Mouse (Mus musculus): ENCODE results near the gene Gm29776. TPM values are rescaled to one million over a fixed set of nuclear protein-coding genes. Genes with fewer than 3 reads are reported as not detected.

Gene Gm29776
- polyA plus RNA-seq, 1 experiment from 2014 or later = 0.20 TPM

GRCm38 (mm10) chr14:54646455-54646854 is 52.2 kb downstream of the Gm29776 start:
- H3K4me2 ChIP-seq = no peak overlapping the region
- no peak overlapping the region for H3K9ac ChIP-seq
- no peak overlapping the region for H3K4me3 ChIP-seq
- H3K36me3 ChIP-seq = peaks cover 89% of the 10 kb centered on the region
- no peaks in the 10 kb centered on the region for H3K27me3 ChIP-seq
- peaks cover 17% of the 10 kb centered on the region for H3K4me1 ChIP-seq
- H3K27ac ChIP-seq = no peak overlapping the region
- no peaks in the 10 kb centered on the region for H3K9me3 ChIP-seq
- WGBS = 89% methylated on average over 17 of the region's 17 CpGs
- no peak for ATAC-seq (ENCODE audit: borderline replicate concordance, extremely low read depth, low FRiP score, low TSS enrichment)

GRCm38 (mm10) chr14:54644294-54644693 is 54.3 kb downstream of the Gm29776 start:
- 75% methylated on average over 9 of the region's 9 CpGs for WGBS
- Histone ChIP-seq H3K9ac (no peak overlapping the region; the same call in 1 of the 2 replicates), H3K4me2 (no peak overlapping the region), H3K4me1 (peaks cover 25% of the 10 kb centered on the region), H3K27me3 (no peaks in the 10 kb centered on the region), H3K9me3 (no peaks in the 10 kb centered on the region), H3K27ac (no peak overlapping the region), H3K36me3 (peaks cover 69% of the 10 kb centered on the region), H3K4me3 (no peak overlapping the region)
- no peak for ATAC-seq (ENCODE audit: borderline replicate concordance, extremely low read depth, low FRiP score, low TSS enrichment)

- no peaks in the 10 kb centered on the region for H3K9me3 ChIP-seq
- H3K36me3 ChIP-seq = peaks cover 58% of the 10 kb centered on the region
- peaks cover 20% of the 10 kb centered on the region for H3K4me1 ChIP-seq
- no peak for ATAC-seq (ENCODE audit: borderline replicate concordance, extremely low read depth, low FRiP score, low TSS enrichment)
- no peak overlapping the region for H3K9ac ChIP-seq
- 85% methylated on average over 2 of the region's 2 CpGs for WGBS
- no peak overlapping the region for H3K4me2 ChIP-seq
- no peak overlapping the region for H3K4me3 ChIP-seq
- no peak overlapping the region for H3K27ac ChIP-seq
- H3K27me3 ChIP-seq = no peaks in the 10 kb centered on the region
Observed at GRCm38 (mm10) chr14:54643011-54643410, 55.6 kb downstream of the Gm29776 start.

Small RNA genes within 50 kb of the gene (microRNA-seq; reads per million reads assigned to microRNA genes)
- not detected for gene Mir6948

Other genes with a start within 250 kb of the Gm29776 start
- 51.5 and 57.5 TPM in 2 replicates for gene Lrp10, start 234.7 kb downstream of the Gm29776 start, polyA plus RNA-seq (2015; fragmentation: Nextera tagmentation; extraction: Ambion mirVana)
- 14.6 and 16.2 TPM in 2 replicates for gene Rem2, start 222.7 kb downstream of the Gm29776 start, polyA plus RNA-seq (2015; fragmentation: Nextera tagmentation; extraction: Ambion mirVana)
- 83.6 and 87.0 TPM in 2 replicates for gene Prmt5, start 181.3 kb downstream of the Gm29776 start, polyA plus RNA-seq (2015; fragmentation: Nextera tagmentation; extraction: Ambion mirVana)
- 58.1 and 68.7 TPM in 2 replicates for gene Haus4, start 144.2 kb downstream of the Gm29776 start, polyA plus RNA-seq (2015; fragmentation: Nextera tagmentation; extraction: Ambion mirVana)
- 49.0 and 52.8 TPM in 2 replicates for gene Ajuba, start 121.3 kb downstream of the Gm29776 start, polyA plus RNA-seq (2015; fragmentation: Nextera tagmentation; extraction: Ambion mirVana)
- gene 4931414P19Rik, start 92.8 kb downstream of the Gm29776 start, polyA plus RNA-seq (2015; fragmentation: Nextera tagmentation; extraction: Ambion mirVana) = 8.6 and 8.8 TPM in 2 replicates
- gene Psmb5, start 80.8 kb downstream of the Gm29776 start, polyA plus RNA-seq (2015; fragmentation: Nextera tagmentation; extraction: Ambion mirVana) = 378 and 407 TPM in 2 replicates
- gene Psmb11, start 77.4 kb downstream of the Gm29776 start, polyA plus RNA-seq (2015; fragmentation: Nextera tagmentation; extraction: Ambion mirVana) = 0.94 and 4.7 TPM in 2 replicates
- not detected in 2 replicates for gene Gm17606, start 57.9 kb downstream of the Gm29776 start, polyA plus RNA-seq (2015; fragmentation: Nextera tagmentation; extraction: Ambion mirVana)
- gene Cdh24, start 57.5 kb downstream of the Gm29776 start, polyA plus RNA-seq (2015; fragmentation: Nextera tagmentation; extraction: Ambion mirVana) = 4.0 and 4.2 TPM in 2 replicates
- 74.0 and 77.9 TPM in 2 replicates for gene 1700123O20Rik, start 12.6 kb downstream of the Gm29776 start, polyA plus RNA-seq (2015; fragmentation: Nextera tagmentation; extraction: Ambion mirVana)
- 119 and 122 TPM in 2 replicates for gene Acin1, start 11.9 kb downstream of the Gm29776 start, polyA plus RNA-seq (2015; fragmentation: Nextera tagmentation; extraction: Ambion mirVana)
- gene Cebpe, start 13.3 kb upstream of the Gm29776 start, polyA plus RNA-seq (2015; fragmentation: Nextera tagmentation; extraction: Ambion mirVana) = not detected in 2 replicates
- gene Slc7a8, start 83.1 kb upstream of the Gm29776 start, polyA plus RNA-seq (2015; fragmentation: Nextera tagmentation; extraction: Ambion mirVana) = 1.4 and 1.8 TPM in 2 replicates
- not detected in 2 replicates for gene Rnf212b, start 115.3 kb upstream of the Gm29776 start, polyA plus RNA-seq (2015; fragmentation: Nextera tagmentation; extraction: Ambion mirVana)
- 10.0 and 11.4 TPM in 2 replicates for gene Homez, start 172.1 kb upstream of the Gm29776 start, polyA plus RNA-seq (2015; fragmentation: Nextera tagmentation; extraction: Ambion mirVana)
- gene Ppp1r3e, start 178.7 kb upstream of the Gm29776 start, polyA plus RNA-seq (2015; fragmentation: Nextera tagmentation; extraction: Ambion mirVana) = 1.1 and 1.6 TPM in 2 replicates
- gene Bcl2l2, start 184.5 kb upstream of the Gm29776 start, polyA plus RNA-seq (2015; fragmentation: Nextera tagmentation; extraction: Ambion mirVana) = 3.0 and 3.1 TPM in 2 replicates
- not detected in 2 replicates for gene Gm20521, start 184.6 kb upstream of the Gm29776 start, polyA plus RNA-seq (2015; fragmentation: Nextera tagmentation; extraction: Ambion mirVana)
- 102 and 109 TPM in 2 replicates for gene Pabpn1, start 193.7 kb upstream of the Gm29776 start, polyA plus RNA-seq (2015; fragmentation: Nextera tagmentation; extraction: Ambion mirVana)
- 32.5 and 34.1 TPM in 2 replicates for gene Slc22a17, start 214.3 kb upstream of the Gm29776 start, polyA plus RNA-seq (2015; fragmentation: Nextera tagmentation; extraction: Ambion mirVana)
- 26.5 and 29.1 TPM in 2 replicates for gene Efs, start 227.3 kb upstream of the Gm29776 start, polyA plus RNA-seq (2015; fragmentation: Nextera tagmentation; extraction: Ambion mirVana)
- gene Il25, start 233.9 kb upstream of the Gm29776 start, polyA plus RNA-seq (2015; fragmentation: Nextera tagmentation; extraction: Ambion mirVana) = 0.19 TPM in 1 of 2 replicates, not detected in the other
- 0.95 and 1.0 TPM in 2 replicates for gene Cmtm5, start 237.4 kb upstream of the Gm29776 start, polyA plus RNA-seq (2015; fragmentation: Nextera tagmentation; extraction: Ambion mirVana)